Mouse (Mus musculus) heart, adult 8-10 months (tissue): ENCODE results near the gene Irak1bp1. TPM values are rescaled to one million over a fixed set of nuclear protein-coding genes. Genes with fewer than 3 reads are reported as not detected.
A peak's percentile ranks its signal among the peaks of the same experiment; 100 is the strongest.

Source experiments
- DNase-seq: peaks from one replicate; pipeline ENCODE4 v3.0.0; 2022; ENCODE audit warnings: low spot score
- total RNA-seq, 4 experiments: library from RNA; stranded (reverse); gene quantifications; 2 replicates each; pipeline ENCODE4 v1.2.4; 2022

Gene Irak1bp1
- total RNA-seq, 4 experiments from 2014 or later: 2.1 to 3.3 (median 2.6) TPM

DNA sequence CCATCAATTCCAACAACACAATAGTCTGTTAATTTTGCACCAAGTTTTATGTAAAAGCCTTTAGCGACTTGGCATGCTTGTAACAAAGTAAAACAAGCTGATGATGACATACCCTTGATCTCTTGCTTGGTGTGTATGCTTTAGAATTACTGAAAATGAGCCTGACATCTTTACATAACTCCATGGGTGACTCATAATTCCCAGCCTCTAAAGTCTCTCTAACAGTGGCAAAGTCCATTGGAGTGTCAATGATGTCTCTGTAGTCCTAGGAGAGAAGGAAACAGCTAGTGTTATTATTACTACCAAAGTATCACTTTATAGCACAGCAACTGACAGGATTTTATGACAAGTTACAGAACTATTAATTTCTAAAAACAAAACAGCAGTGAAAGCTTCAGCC is 47.7 kb downstream of the Irak1bp1 start:
- DNase-seq: no peak

DNA sequence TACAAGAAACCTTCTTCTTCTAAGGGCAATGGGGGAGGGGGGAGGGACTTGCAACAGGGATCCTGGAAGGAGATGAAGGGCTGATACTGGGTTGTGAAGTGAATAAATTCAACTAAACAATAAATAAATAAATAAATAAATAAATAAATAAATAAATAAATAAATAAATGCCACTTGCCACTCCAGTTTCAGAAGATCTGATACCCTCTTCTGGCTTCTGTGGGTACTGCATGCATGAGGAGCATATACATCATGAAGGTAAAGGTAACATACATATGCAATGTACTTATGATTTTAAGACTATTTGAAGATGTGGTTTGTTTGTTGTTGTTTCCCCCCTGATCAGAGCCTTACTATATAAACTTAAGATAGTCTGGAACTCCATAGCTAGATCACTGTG is 54.8 kb downstream of the Irak1bp1 start:
- no peak for DNase-seq

DNA sequence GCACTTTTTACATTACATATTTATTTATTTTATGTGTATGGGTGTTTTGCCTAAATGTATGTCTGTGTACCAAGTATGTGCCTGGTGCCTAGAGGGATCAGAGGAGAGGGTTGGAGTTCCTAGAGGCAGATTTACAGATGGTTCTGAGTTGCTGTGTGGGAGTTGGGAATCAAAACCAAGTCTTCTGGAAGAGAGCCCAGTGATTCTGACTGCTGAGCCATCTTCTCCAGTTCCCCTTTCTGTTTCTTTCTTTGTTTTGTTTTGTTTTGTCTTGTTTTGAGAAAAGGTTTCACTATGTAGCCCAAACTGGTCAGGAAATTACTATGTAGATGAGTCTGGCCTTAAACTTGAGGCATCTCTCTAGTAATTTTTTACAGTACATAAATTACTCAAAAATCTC is 59.3 kb downstream of the Irak1bp1 start:
- peak; percentile 8 for DNase-seq

Other genes with a start within 250 kb of the Irak1bp1 start
- 10 to 100 TPM; 25.5 to 32.2 (median 30.5) TPM for gene Phip, start 146.0 kb downstream of the Irak1bp1 start, total RNA-seq